Mouse (Mus musculus) left cerebral cortex, adult 2 months (tissue): ENCODE measurements at regions not wholly inside any gene's neighbourhood (a gene's known extent, or its start where the extent isn't known, plus 50 kb on each side); places are given as distances from the start of the nearest gene placed in this dataset.

Experiments used
- DNase-seq, 2 experiments: peaks; one replicate each; pipeline ENCODE4 v3.0.0; 2021 to 2022; ENCODE audit warnings: low spot score in 2 of 2, mixed read lengths in 1 of 2; ENCODE audit errors: extremely low spot score in 1 of 2
- H3K27ac ChIP-seq: fragments of 200-600 bp; 2 replicates; pipeline ENCODE4 v1.8.1; 2022
- H3K4me3 ChIP-seq: fragments of 200-600 bp; 2 replicates; pipeline ENCODE4 v1.8.1; 2022
- CTCF ChIP-seq: fragments of 200-600 bp; IDR thresholded peaks from 2 replicates; pipeline ENCODE4 v1.8.1; 2022; ENCODE audit warnings: antibody characterized with exemption, mild to moderate bottlenecking, moderate library complexity
- intact Hi-C: fragments of 180-260 bp; cut with DNase I; formaldehyde crosslinking; loops from one replicate; pipeline ENCODE4 v1.15.1; 2025

DNA sequence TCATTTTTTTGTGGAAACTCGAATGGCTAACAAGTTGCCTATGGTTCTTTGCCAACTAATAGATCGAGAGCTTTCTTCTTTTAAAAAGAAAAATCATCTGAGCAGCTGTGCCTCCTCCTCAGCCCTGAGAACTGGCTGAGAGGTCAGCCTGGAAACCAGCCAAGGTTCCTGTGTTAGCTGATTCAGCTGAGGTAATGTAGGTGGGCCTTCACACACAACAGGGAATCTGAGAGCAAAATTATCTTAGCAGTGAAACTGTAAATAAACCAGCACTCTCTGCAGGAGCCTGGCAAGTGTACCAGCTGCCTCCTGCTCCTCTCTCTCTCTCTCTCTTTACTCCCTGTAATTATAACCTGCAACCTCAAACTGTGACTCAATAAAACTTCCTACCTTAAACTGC is 364.4 kb upstream of the Khdrbs2 start:
- Histone ChIP-seq H3K27ac (no peak overlapping the region), H3K4me3 (no peak overlapping the region)
- no peak for TF ChIP-seq CTCF
- DNase-seq = peak in 1 of 2 experiments; percentile 9
- intact Hi-C loops = no loop called here
